Mouse (Mus musculus): ENCODE measurements around the gene Mrpl39.
A peak's percentile ranks its signal among the peaks of the same experiment; 100 is the strongest.

The Mrpl39 gene

DNA sequence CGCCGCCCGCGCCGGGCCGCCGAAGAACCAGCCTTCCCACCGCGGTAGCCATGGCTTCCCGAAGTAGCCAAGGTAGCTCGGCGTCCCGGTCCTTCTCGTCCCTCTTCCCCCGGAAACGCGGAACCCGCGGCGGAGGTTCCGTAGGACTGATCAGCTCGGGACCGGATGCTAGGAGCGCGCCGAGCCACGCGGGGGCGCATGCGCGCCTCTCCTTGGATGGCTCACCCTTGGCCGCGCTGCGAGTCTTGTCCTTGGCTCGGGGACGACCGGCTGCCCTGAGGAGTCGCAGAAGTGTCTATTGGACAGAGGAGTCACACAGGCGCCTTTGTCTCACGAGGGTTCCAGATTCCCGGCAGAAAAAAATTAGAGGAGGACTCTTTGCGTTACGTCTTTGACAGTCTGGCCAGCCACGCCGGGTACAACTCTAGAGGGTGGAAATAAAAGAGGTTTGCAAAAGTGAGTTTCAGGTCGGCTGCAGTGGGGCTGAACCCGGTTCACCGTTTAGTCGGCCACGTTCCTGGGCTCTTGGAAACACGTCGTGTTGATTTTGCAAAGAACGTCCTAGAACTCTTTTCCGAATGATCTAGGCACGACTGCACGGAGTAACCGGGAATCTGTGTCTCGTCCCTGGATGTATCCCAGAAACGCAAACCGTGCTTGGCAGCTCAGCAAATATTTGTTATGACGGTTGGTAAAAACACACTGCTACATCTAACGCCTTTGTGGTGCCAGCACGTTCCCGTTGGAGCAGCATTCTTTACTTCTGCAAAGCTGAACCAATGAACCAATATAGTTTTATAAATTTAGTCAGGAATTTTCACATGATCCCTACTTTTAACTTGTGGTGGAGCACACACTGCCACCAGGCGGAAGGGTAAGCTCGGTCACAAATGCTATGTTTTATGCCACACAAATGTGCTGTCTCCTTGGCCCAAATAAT is at the start of gene Mrpl39:
Mrpl39 (minus strand) TSS at position 577 of the 940 bp plus-strand sequence.
- DNase-seq (ENCODE audit: low read depth, low spot score), result peak; percentile 98

DNA sequence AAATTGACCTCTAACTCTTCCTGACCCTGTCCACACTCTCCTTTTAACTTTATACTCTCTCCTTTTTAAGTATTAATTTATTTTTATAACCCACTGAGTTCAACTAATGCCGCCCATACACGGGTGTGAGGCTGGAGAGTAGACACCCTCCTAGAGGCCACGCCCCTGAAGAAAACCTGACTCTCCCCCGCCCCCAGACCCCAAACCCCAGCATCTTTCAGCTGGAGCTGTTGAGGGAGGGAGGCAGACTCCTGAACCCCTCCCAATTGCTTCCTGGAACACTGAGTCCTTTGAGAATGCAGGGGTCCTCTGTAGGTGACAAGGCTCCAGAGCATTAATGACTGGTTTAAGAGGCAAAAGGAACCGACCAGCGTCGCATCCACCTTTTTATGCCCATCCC is 49.4 kb upstream of the Mrpl39 start:
- no peak for DNase-seq (ENCODE audit: low read depth, low spot score)

DNA sequence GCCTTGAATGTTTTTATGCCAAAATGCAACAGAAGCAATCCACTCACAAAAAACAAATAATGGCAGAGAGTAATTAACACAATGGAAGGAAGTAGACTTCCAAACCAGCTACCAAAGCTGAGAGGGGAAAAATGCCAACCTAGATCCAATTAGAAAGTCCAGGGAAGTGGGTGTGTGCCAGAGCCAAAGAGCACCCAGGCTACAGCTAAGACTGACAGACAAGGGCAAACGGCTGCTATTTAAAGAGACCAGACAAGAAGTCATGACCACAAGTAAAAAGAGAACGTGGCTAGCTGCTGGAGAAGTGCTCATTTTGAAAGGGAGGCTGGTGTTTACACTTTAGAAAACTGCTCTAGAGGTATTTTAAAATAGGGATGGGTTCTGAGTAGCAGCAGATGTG is 47.7 kb upstream of the Mrpl39 start:
- DNase-seq (ENCODE audit: low read depth, low spot score), result peak; percentile 38

DNA sequence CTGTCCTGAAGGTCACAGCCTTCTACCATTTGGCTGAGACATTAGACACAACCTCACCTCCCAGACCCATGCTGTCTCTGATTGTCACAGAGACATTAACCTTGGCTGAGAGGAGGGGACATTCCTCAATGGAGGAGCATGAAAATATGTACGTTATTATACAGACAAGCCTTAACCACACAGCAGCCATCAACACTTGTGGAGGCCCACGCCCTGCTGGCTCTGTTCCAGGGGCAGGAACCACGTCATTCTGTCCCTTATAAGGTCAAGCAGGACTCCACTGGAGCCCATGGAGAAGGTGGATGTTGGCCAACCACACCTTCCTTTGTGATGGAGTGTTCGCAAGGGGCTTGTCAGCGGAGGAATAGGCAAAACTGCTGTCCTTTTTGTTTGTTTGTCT is 44.2 kb upstream of the Mrpl39 start:
- DNase-seq (ENCODE audit: low read depth, low spot score), result no peak

DNA sequence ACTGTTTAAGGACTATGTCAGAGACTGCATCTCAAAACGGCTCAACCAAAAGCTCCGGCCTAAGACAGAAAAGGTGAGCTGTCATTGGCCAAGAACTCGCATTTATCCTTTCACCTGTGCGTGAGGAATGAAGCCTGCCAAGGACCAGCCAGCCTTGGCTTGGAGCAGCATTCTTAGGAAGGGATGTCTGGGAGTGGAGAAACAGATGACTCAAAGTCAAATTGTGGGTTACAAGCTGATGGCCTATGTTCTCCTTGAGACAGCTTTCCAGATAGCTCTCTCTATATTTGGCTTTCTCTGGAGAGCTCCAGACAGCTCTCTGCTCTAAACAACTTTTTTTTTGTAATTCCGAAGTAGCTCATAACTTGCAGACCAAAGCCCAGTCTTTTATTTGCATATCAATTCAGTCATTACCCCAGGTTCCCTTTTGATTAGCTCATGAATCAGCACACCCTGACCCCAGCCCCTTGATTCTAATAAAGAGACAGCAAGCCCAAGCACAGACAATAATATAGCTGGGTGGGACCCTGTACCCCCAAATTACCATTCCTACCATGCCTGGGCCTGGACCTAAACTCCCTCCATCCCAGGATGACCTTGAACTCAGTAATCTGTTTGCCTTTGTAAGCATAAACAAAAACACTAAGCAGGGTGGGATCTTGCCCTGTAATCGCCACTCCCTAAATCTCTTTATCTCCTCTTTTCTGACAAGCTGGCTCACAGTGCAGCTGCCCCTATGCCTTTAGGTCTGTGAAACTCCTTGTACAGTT is 43.5 kb upstream of the Mrpl39 start:
- DNase-seq (ENCODE audit: low read depth, low spot score), result no peak

DNA sequence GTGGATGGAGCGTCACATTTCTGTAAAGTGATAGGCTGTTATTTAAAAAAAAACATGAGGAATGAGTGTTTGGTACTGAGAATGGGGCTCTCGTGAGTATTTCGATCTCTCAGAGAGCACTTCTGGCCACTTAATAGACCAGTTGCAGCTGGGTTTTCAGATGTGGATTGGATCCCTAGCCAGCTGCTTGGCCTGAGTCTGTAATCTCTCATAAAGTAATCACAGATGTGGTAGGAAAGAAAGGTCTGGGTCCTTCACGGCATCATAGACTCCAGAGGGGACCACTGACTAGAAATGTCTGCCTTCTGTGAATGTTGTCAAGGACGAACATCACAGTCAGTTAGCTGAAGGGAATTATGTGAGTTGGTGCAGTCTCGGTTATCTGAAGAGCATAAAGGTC is 42.9 kb upstream of the Mrpl39 start:
- DNase-seq (ENCODE audit: low read depth, low spot score), result no peak

DNA sequence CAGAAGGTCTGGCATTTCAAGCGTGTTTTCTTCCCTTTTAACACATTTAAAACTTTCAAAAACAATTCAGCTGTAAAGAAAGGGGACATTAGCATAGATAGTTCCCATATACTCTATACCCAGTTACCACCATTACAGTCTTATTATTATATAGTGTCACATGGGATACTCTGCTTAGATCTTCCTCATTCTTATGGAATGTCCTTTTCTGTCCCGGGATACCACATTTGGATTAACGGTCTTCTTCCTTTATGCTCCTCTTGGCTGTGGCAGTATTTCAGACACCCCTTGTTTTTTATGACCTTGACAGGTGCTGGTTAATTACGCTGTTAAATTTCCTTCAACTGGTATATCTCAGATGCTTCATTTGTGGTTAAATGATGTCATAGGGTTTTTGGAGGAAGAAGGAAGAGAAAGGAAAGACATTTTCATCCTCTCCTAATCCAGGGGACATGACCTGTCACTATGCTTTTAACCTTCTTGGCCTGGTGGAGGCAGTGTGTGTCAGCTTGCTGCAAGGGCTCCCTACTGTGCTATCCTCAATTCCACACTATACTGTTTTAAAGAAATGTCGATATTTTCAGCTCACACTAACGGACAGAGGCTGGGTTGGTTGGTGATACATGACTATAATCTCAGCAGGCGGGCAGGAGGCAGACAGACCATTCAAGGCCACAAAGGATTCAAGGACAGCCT is 40.7 kb upstream of the Mrpl39 start:
- no peak for DNase-seq (ENCODE audit: low read depth, low spot score)

DNA sequence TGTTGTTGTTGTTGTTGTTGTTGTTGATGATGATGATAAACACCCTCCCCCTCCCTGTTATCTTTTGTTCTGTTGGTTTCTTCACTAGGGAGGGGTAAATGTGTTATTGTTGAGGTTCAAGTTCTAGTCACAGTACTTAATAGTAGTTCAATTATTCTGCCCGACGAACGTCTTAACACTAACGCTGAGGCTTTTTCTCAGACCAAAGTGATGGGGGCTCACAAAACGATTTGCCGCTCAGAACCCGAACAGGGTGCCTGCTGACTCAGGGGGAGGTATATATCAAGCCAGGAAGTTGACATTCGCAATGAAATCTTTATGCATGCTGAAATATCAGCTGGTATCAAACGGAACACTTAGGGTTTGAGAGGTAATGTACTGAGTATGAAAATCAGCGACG is 39.8 kb upstream of the Mrpl39 start:
- DNase-seq (ENCODE audit: low read depth, low spot score), result no peak

DNA sequence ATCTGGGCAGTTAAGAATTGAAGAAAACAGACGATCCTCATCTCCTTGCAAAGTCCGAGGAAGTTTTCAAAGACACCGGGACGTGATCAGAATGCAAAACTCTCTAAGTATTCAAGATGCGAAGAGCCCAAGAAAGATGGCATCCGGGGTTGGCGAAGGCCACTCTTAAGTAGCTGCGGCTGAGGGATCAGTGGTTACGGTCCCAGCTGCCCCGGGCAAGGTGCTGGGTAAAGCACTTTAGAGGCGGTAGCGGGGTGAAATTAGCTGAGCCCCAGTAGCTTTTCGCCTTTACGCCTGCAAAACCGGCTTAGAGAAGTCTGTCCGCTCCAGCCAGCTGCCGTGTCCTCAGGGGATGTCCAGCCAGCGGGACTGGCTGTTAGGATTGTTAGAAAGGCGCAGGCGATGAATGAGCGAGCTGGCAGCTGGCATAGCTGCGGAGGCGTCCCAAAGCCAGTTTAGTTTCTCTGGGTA is 39.3 kb upstream of the Mrpl39 start:
- peak; percentile 76 for DNase-seq (ENCODE audit: low read depth, low spot score)

DNA sequence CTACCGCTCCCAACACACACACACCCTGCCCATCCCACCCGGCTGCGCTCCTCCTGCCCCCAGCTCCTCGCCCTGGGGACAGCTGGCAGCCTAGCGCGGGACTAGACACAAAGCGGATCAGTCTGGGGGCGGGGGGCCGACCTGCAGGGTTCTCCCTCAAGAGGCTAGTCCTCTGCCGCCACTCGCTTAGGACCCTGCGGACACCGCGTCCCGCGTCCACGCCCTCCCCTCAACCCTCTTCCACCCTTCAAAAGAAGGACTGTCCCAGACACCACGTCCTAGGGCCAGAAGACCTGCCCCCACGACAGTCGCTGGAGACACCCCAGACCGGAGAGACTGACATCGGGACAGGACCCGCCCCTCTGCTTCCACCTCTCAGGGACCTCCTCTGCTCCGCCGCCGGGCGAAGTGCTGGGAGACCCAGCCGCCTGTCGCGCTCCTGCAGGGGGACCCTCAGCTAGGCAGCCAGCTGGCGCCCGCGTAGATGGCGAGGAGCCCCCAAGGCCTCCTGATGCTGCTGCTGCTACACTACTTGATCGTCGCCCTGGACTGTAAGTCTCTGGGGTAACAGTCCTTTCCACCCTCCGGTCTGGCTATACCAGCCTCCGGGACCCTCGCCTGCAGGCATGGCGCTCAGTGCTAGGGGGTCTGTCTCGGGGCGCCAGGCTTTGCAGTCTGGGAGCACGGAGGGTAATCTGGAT is 38.6 kb upstream of the Mrpl39 start, which contains the start of gene Jam2:
Jam2 (plus strand) TSS at position 121 of the 701 bp plus-strand sequence.
- DNase-seq (ENCODE audit: low read depth, low spot score), result peak; percentile 31

DNA sequence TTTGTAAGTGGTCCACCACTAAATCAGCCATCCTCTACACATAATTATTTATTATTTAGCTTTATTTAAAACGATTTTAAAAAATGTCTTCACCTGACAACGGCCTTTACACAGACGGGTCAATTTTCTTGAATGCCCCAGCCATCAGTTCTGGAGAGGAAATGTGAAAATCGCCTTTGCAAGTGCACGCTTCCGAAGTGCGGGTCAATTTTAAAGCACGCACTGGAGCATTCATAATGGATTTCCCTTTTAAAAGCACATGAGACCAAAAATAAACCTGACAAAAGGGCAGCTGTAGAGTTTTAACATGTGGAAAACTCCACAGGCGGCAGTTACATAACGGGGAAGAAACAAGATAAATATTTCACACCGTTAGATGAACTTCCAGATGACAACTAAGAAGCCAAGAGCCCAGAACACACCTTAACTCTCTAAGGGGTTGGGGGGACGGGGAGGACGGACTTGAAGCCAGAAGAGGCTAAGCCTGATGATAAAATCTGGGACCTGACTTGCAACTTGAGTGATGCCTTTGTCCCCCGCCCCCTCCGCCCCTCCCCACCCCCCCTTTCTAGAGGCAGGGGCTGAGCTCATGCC is 37.8 kb upstream of the Mrpl39 start:
- no peak for DNase-seq (ENCODE audit: low read depth, low spot score)

DNA sequence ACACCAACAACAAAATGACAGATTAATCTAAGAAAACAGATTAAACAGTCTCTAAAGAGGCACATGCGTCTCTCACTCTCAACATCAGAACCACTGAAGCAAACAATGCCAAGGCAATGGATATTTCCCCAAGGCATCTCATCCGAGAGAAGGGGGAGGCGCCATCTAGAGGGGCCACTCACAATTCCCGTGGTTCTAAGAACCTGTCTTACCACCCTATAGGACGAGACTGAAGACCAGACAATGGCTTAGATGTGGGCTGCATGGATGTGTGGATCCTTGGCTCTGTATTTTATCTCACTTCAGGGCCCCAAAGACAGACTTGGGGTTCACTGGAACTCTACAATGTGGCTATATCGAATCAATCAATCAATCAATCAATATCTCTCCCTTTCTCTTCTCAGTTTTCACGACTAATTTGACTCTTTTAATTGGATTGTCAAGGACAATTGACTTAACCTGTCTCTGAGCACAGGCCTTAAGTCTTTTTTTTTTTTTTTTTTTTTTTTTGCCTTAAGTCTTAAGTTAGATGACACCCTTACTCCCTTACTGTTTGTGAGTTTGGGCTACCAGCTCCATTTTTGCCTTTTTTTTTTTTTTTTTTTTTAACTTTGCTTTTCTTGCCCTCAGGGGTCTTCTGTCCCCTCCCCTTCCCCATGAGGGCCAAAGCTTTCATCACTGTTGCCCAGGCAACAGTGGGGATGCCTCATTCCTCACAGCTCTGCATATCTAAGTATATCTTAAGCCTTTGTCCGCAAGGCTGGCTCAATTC is 37.1 kb upstream of the Mrpl39 start:
- no peak for DNase-seq (ENCODE audit: low read depth, low spot score)

DNA sequence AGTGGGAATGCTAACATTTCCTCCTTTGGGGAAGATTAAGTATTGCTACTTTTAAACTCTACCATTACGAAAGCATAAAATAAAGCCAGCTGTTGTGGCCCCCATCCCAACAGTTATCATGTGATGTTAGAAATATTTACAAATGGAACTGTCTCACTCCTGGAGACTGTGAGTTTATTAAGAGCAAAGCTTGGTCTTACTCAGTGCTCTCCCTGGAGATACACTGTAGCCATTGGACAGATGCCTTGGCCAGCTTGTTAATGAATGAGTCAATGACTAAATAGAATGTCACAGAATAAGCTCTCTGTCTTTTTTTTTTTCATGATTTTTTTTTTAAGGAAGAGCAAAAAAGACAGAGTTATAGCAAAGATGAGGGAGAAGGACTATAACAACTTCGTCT is 35.9 kb upstream of the Mrpl39 start:
- no peak for DNase-seq (ENCODE audit: low read depth, low spot score)

DNA sequence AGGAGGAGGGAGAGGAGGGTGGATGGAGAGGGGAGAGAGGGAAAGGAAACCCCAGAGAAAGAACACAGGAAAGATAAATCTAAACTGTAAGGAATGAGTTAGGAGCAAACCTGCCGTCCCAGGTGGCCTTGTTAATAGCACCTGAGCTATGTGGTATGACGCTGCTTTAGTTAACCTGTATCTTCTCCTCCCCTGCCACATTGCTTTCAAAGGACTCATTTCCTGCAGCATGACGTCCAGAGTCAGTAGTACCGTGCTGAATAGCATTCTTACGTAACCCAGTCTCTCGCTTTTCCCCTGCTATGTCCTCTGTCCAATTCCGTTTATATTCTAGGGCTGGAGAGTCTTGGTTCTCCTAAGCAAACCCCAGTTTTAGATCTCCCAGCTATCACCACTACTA is 35.3 kb upstream of the Mrpl39 start:
- DNase-seq (ENCODE audit: low read depth, low spot score), result no peak

DNA sequence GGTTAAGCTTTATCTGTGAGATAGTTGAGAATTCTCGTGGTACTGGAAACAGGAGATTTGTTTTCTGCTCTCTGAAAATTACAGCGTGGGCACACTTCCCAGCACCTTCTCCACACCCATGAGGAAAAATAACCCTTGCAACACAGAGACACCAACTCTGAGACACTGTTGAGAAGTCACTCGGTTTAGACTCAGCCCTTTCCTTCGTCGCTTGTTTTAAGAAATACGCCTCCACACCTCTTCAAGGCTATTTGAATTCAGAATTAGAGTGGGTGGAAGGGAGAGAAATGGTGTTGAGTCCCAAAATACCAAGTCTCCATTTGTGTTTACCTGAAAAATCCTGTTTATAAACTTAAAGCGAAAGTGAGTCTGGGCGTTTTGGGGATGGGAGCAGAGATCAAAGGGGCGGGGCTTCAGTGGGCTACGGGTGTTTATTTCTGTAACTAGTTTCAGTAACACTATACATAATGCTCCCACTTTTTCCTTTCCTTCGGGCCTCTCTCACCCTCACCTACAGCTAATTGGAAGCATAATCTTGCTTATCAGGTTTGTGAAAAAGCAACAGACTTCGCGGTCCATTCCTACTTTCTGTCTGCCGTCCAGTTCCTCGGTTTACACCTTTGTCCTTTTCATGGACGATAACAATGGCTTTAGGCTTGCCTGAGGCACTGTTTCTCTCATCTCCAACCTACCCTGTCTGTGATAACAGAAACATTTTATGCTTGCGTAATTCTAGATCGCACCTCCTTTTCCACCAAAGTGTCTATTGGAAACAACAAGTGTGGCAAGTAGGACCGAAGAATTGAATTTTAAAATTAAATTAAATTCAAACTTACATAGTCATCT is 34.3 kb upstream of the Mrpl39 start:
- DNase-seq (ENCODE audit: low read depth, low spot score), result peak; percentile 55

DNA sequence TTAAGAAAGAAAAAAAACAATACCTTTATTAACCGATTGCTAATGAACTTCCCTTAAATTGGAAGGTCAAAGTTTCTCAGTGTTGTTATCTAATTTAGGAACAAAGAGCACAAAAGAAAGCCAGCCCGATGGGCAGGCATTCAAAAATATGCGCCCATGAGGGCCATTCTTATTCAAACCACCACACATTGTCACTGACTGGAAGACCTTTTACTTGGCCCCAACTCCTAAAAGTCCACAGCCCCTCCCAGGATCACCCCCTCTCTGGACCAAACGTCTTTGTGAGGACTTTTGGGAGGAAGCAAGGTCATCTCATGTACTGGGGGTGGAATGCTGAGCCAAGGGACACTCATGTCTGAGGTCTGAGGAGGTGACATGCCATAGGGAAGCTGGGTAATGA is 33.6 kb upstream of the Mrpl39 start:
- DNase-seq (ENCODE audit: low read depth, low spot score), result no peak

DNA sequence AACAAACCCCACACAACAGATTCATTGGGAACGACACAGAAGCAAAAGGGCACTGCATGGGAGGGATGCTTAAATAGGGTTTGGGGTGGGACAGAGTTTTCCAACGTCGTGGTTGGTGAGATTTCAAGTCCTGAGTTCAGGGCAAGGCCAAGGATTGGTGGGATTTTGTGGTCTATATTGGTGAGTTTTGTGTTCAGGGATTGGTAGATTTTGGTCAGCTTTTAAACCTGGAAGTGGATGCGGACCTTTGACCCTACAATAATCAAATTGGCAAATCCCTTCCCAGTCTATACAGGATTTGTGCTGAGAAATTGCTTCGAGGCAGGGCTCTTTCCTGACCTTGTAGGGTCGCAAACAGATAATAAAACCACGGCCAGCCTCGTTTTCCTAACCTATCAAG is 32.4 kb upstream of the Mrpl39 start:
- DNase-seq (ENCODE audit: low read depth, low spot score), result no peak

DNA sequence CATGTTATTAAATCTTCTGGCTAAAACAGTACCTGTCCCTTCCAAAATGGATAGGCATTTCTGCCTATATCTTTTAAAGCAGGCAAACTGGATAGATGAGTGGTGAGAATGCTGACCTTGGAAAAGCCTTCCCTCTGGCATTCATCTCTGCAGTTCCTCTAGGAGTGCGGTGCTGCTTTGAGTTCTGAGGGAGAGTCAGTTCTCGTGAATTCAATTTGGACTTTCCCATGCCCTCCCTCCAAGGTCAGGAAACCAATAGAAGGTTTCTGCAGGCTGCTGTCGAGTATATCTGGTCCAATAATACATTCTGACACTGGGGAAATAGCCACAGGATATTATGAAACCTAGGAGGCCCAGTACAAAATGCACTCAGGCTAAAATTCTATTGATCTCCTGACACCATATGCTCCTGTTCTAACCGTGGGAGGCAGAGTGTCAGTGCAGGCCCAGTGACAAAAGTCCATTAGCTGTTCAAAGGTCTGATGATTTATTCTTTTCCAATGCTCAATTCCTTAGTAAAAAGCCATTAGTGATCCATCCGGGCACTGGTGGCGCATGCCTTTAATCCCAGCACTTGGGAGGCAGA is 10.3 kb upstream of the Mrpl39 start:
- no peak for DNase-seq (ENCODE audit: low read depth, low spot score)

All from brain, adult 2 months (tissue).